Mouse (Mus musculus): ENCODE data around the gene Timm8a2. TPM values are rescaled to one million over a fixed set of nuclear protein-coding genes. Genes with fewer than 3 reads are reported as not detected.
"Not testable (repeated sequence)": the region's sequence is repeated elsewhere in the genome, so short reads cannot be mapped to it uniquely, and the experiment has no call there.

Gene Timm8a2
- polyA plus RNA-seq, 1 experiment from 2014 or later, result not detected

DNA sequence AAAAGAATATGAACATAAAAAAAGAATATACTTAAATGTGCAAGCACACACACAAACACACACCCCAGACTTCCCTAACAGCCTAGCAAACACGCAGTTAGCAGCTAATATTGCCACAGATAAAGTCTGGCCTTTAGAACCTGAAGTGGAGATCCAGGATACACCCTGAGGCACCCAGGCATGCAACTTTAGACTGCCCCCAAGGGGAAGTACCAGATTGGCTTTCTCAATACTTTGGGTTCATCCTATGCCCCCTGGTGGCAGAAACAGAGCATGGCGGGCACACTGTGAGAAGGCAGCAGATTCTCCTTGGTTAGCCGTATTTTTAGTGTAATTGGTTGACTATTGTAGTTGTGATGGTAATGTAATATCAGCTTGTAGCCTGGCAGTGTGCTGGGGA lies 26.2 kb downstream of the Timm8a2 start:
- H3K4me3 ChIP-seq (ENCODE audit: low read depth, low read length), result no peak overlapping the region
- H3K9me3 ChIP-seq (replicated peaks; ENCODE audit: control insufficient read depth, low read length, poor library complexity, severe bottlenecking), result no peaks in the 10 kb centered on the region
- H3K36me3 ChIP-seq (ENCODE audit: control insufficient read depth, insufficient read depth, low read length), result no peaks in the 10 kb centered on the region
- no peak overlapping the region for H3K27ac ChIP-seq (ENCODE audit: low read length)
- ATAC-seq, result peak; percentile 28; the same call in 1 of the 2 replicates
- H3K4me2 ChIP-seq (ENCODE audit: low read length), result no peak overlapping the region
- no peak overlapping the region for H3K9ac ChIP-seq (ENCODE audit: low read depth, low read length)
- 16% methylated on average over 3 of the region's 3 CpGs for WGBS
- H3K4me1 ChIP-seq (ENCODE audit: control insufficient read depth, insufficient read depth, low read length), result no peaks in the 10 kb centered on the region
- H3K27me3 ChIP-seq (ENCODE audit: control insufficient read depth, insufficient read depth, low read depth, low read length), result no peaks in the 10 kb centered on the region

DNA sequence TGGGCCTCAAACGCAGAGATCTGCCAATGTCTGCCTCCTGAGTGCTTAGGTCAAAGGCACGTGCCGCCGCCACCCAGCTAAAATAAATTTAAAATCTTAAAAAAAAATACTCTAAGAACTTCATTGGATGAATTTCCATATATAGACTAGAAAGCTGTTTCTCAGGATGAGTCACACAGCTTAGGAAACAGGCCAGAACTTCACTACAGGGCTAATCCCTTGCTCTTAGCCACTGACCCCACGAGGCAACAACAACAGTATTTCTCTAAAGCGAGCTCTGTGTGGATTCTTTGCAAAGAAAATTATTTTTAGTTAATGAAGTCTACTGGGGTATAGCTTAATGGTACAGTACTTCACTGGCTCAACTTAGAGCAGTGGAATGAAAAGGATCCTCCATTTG lies 26.9 kb downstream of the Timm8a2 start:
- Histone ChIP-seq H3K4me2 (ENCODE audit: low read length) (no peak overlapping the region), H3K36me3 (ENCODE audit: control insufficient read depth, insufficient read depth, low read length) (no peaks in the 10 kb centered on the region), H3K9me3 (replicated peaks; ENCODE audit: control insufficient read depth, low read length, poor library complexity, severe bottlenecking) (no peaks in the 10 kb centered on the region), H3K4me1 (ENCODE audit: control insufficient read depth, insufficient read depth, low read length) (no peaks in the 10 kb centered on the region), H3K4me3 (ENCODE audit: low read depth, low read length) (no peak overlapping the region), H3K9ac (ENCODE audit: low read depth, low read length) (no peak overlapping the region), H3K27ac (ENCODE audit: low read length) (no peak overlapping the region), H3K27me3 (ENCODE audit: control insufficient read depth, insufficient read depth, low read depth, low read length) (no peaks in the 10 kb centered on the region)
- no peak for ATAC-seq
- 86% methylated on average over 6 of the region's 6 CpGs for WGBS

GRCm38 (mm10) chr14:122062411-122063090 lies 28.1 kb downstream of the Timm8a2 start:
- H3K4me2 ChIP-seq (ENCODE audit: low read length), result no peak overlapping the region
- no peak for ATAC-seq
- no peak overlapping the region for H3K4me3 ChIP-seq (ENCODE audit: low read depth, low read length)
- no peaks in the 10 kb centered on the region for H3K36me3 ChIP-seq (ENCODE audit: control insufficient read depth, insufficient read depth, low read length)
- no peak overlapping the region for H3K27ac ChIP-seq (ENCODE audit: low read length)
- no peak overlapping the region for H3K9ac ChIP-seq (ENCODE audit: low read depth, low read length)
- H3K4me1 ChIP-seq (ENCODE audit: control insufficient read depth, insufficient read depth, low read length), result no peaks in the 10 kb centered on the region
- no peaks in the 10 kb centered on the region for H3K27me3 ChIP-seq (ENCODE audit: control insufficient read depth, insufficient read depth, low read depth, low read length)
- 85% methylated on average over 10 of the region's 10 CpGs for WGBS
- H3K9me3 ChIP-seq (replicated peaks; ENCODE audit: control insufficient read depth, low read length, poor library complexity, severe bottlenecking), result no peaks in the 10 kb centered on the region

DNA sequence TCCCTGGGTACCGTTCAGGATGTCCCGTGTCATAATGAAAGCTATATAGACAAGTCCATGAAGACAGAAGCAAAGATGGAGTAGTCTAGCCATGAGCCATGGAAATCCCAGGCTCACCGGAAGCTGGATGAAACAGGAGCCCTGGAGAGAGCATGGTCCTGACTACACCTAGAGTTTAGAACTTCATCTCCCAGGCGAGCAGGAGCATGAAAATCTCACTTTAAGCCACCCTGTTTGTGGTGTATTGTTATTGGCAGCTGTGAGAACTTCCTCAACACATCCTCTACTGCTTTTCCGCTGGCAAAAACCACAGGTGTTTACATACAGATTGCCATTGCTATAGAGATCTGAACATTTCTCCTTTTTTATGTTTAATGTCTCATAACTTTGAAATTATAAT lies 29.1 kb downstream of the Timm8a2 start:
- Histone ChIP-seq H3K9ac (ENCODE audit: low read depth, low read length) (no peak overlapping the region), H3K4me1 (ENCODE audit: control insufficient read depth, insufficient read depth, low read length) (no peaks in the 10 kb centered on the region), H3K4me3 (ENCODE audit: low read depth, low read length) (no peak overlapping the region), H3K4me2 (ENCODE audit: low read length) (no peak overlapping the region), H3K27me3 (ENCODE audit: control insufficient read depth, insufficient read depth, low read depth, low read length) (no peaks in the 10 kb centered on the region), H3K36me3 (ENCODE audit: control insufficient read depth, insufficient read depth, low read length) (no peaks in the 10 kb centered on the region), H3K27ac (ENCODE audit: low read length) (no peak overlapping the region), H3K9me3 (replicated peaks; ENCODE audit: control insufficient read depth, low read length, poor library complexity, severe bottlenecking) (no peaks in the 10 kb centered on the region)
- no peak for ATAC-seq
- 77% methylated on average over 5 of the region's 5 CpGs for WGBS

DNA sequence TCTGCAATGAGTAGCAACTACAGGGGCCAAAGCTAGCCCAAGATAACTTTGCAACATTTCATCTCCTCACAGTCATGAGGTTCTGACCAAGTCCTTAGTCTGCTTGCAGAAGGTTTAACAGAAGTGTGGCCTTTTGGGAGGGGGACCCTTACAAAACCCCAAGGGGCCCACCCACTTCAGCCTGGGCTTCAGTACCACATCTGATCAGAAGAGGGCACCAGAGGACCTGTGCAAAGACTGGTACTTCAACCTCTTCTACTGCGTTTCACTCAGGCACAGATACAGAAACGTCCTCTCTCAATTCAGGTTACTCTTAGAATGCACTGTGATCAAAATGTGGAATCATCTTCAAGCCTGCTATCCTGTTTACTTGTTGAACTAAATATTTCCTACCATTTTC lies 30.0 kb downstream of the Timm8a2 start:
- no peaks in the 10 kb centered on the region for H3K9me3 ChIP-seq (replicated peaks; ENCODE audit: control insufficient read depth, low read length, poor library complexity, severe bottlenecking)
- no peaks in the 10 kb centered on the region for H3K27me3 ChIP-seq (ENCODE audit: control insufficient read depth, insufficient read depth, low read depth, low read length)
- 7% methylated on average over 2 of the region's 2 CpGs for WGBS
- H3K4me2 ChIP-seq (ENCODE audit: low read length), result no peak overlapping the region
- H3K4me1 ChIP-seq (ENCODE audit: control insufficient read depth, insufficient read depth, low read length), result no peaks in the 10 kb centered on the region
- ATAC-seq, result no peak
- H3K27ac ChIP-seq (ENCODE audit: low read length), result no peak overlapping the region
- no peak overlapping the region for H3K4me3 ChIP-seq (ENCODE audit: low read depth, low read length)
- H3K9ac ChIP-seq (ENCODE audit: low read depth, low read length), result no peak overlapping the region
- no peaks in the 10 kb centered on the region for H3K36me3 ChIP-seq (ENCODE audit: control insufficient read depth, insufficient read depth, low read length)

GRCm38 (mm10) chr14:122066243-122066642 lies 31.8 kb downstream of the Timm8a2 start:
- Histone ChIP-seq H3K27me3 (ENCODE audit: control insufficient read depth, insufficient read depth, low read depth, low read length) (no peaks in the 10 kb centered on the region), H3K27ac (ENCODE audit: low read length) (no peak overlapping the region), H3K4me1 (ENCODE audit: control insufficient read depth, insufficient read depth, low read length) (no peaks in the 10 kb centered on the region), H3K4me3 (ENCODE audit: low read depth, low read length) (no peak overlapping the region), H3K9me3 (replicated peaks; ENCODE audit: control insufficient read depth, low read length, poor library complexity, severe bottlenecking) (no peaks in the 10 kb centered on the region), H3K9ac (ENCODE audit: low read depth, low read length) (no peak overlapping the region), H3K4me2 (ENCODE audit: low read length) (no peak overlapping the region), H3K36me3 (ENCODE audit: control insufficient read depth, insufficient read depth, low read length) (no peaks in the 10 kb centered on the region)
- ATAC-seq, result no peak
- WGBS, result 90% methylated on average over 4 of the region's 4 CpGs

DNA sequence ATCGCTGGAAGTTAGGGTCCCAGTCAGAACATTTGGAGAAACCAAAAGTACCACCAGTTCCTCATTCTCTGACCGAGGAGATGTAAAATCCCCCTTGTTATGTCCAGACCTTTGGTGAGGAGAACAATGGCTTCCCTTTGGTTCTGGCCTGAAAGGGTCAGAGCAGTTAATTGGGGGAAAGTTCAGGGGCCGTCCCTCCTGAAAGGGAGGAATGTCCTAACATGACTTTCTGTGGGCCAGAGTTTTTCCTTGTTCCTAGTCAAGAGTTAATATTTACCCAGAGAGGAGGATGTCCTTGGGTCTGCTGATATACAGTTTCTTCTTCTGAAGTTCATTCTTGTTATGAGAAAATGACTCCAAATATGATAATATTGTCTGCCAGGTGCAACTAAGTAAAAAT lies 33.6 kb downstream of the Timm8a2 start:
- not testable (repeated sequence) for H3K27ac ChIP-seq (ENCODE audit: low read length); H3K4me1 ChIP-seq (ENCODE audit: control insufficient read depth, insufficient read depth, low read length); H3K4me3 ChIP-seq (ENCODE audit: low read depth, low read length); H3K27me3 ChIP-seq (ENCODE audit: control insufficient read depth, insufficient read depth, low read depth, low read length); ATAC-seq; H3K9ac ChIP-seq (ENCODE audit: low read depth, low read length); H3K36me3 ChIP-seq (ENCODE audit: control insufficient read depth, insufficient read depth, low read length); H3K9me3 ChIP-seq (replicated peaks; ENCODE audit: control insufficient read depth, low read length, poor library complexity, severe bottlenecking); H3K4me2 ChIP-seq (ENCODE audit: low read length)
- 38% methylated on average over 3 of the region's 3 CpGs for WGBS

- Histone ChIP-seq H3K4me3 (ENCODE audit: low read depth, low read length) (no peak overlapping the region), H3K27ac (ENCODE audit: low read length) (no peak overlapping the region), H3K4me2 (ENCODE audit: low read length) (no peak overlapping the region), H3K27me3 (ENCODE audit: control insufficient read depth, insufficient read depth, low read depth, low read length) (no peaks in the 10 kb centered on the region), H3K9ac (ENCODE audit: low read depth, low read length) (no peak overlapping the region), H3K9me3 (replicated peaks; ENCODE audit: control insufficient read depth, low read length, poor library complexity, severe bottlenecking) (no peaks in the 10 kb centered on the region), H3K36me3 (ENCODE audit: control insufficient read depth, insufficient read depth, low read length) (no peaks in the 10 kb centered on the region), H3K4me1 (ENCODE audit: control insufficient read depth, insufficient read depth, low read length) (no peaks in the 10 kb centered on the region)
- WGBS, result 65% methylated on average over 11 of the region's 11 CpGs
- no peak for ATAC-seq
Observed at GRCm38 (mm10) chr14:122068801-122069695, 34.6 kb downstream of the Timm8a2 start.

GRCm38 (mm10) chr14:122069948-122070347 lies 35.5 kb downstream of the Timm8a2 start:
- Histone ChIP-seq H3K27ac (ENCODE audit: low read length) (no peak overlapping the region), H3K4me2 (ENCODE audit: low read length) (no peak overlapping the region), H3K4me3 (ENCODE audit: low read depth, low read length) (no peak overlapping the region), H3K9ac (ENCODE audit: low read depth, low read length) (no peak overlapping the region), H3K36me3 (ENCODE audit: control insufficient read depth, insufficient read depth, low read length) (no peaks in the 10 kb centered on the region), H3K27me3 (ENCODE audit: control insufficient read depth, insufficient read depth, low read depth, low read length) (no peaks in the 10 kb centered on the region), H3K4me1 (ENCODE audit: control insufficient read depth, insufficient read depth, low read length) (no peaks in the 10 kb centered on the region), H3K9me3 (replicated peaks; ENCODE audit: control insufficient read depth, low read length, poor library complexity, severe bottlenecking) (no peaks in the 10 kb centered on the region)
- ATAC-seq, result no peak
- WGBS, result 85% methylated on average over 3 of the region's 3 CpGs
